Mouse (Mus musculus): ENCODE data around the gene Fut11.

The Fut11 gene

DNA sequence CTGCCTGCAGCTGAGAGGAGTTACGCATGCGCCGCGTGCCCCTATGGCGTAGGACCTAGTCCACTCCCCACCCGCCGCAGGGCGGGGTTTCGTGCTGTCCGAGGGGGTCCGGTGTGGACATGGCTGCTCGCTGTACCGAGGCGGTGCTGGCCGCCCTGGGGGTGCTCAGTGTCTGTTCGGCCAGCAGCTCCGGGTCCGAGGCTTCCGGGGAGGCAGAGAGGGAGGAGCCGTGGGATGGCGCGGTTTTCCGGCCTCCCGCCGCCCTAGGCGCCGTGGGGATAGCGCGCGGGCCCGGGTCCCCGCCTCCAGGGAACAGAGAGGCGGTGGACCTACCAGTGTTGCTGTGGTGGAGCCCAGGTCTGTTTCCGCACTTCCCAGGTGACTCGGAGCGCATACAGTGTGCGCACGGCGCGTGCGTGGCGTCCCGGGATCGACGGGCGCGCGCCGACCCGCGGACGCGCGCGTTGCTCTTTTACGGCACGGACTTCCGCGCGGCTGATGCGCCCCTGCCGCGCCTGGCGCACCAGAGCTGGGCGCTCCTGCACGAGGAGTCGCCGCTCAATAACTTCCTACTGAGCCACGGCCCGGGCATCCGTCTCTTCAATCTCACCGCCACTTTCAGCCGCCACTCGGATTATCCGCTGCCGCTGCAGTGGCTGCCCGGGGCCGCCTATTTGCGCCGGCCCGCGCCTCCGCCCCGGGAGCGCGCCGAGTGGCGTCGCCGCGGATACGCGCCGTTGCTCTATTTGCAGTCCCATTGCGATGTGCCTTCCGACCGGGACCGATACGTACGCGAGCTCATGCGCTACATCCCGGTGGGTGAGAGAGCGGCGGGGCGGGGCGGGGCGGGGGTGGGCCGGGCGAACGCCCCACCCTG is at the start of gene Fut11:
Gene Fut11, plus strand, starts transcription at position 85 of the 877 bp plus-strand sequence.
- DNase-seq (ENCODE audit: low spot score), result peak; percentile 58

DNA sequence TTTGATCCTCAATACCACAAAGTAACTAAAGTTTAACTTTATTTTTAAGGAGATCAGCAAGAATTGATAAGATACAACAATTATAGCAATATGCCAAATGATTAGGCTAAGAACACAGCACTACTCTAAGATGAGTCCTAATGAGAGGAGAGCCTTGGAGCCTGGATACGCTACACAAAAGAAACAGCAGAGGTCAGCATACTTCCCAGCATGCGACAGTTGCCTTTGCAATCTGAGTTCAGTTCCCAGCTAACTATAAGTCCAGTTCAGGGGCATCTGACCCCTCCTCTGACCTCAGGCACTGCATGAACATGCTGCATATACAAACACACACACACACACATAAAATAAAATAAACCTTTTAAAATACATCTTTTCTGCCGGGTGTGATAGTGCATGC is 49.2 kb upstream of the Fut11 start:
- DNase-seq (ENCODE audit: low spot score), result no peak

DNA sequence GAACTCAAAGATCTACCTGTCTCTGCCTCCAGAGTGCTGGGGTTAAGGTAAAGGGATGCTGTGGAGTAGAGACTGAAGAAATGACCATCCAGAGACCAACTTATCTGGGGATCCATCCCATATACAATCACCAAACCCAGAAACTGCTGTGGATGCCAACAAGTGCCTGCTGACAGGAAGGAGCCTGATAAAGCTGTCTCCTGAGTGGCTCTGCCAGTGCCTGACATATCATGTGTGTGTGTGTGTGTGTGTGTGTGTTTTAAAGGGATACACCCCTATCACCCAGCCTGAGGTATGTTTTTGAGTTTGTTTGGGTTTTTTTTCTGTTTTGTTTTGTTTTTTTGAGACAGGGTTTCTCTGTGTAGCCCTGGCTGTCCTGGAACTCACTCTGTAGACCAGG is 48.4 kb upstream of the Fut11 start:
- DNase-seq (ENCODE audit: low spot score), result no peak

DNA sequence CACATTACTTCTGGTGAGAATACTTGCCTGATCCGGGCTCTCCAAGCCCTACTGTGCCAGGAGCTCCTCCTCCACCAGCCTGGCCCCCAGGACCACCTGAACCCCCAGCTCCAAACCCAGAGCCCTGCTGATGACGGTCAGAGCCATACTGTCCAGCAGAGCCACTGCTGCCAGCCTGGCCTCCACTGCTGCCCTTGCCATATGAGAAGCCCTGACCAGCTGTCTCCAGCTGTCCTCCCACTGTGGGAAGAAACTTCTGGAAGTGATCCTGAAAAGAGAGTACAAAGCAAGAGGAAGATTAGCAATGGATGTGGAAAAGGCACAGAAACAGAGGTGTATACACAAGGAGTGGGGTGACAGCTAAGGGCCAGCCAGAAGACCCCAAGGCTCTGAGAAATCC is 43.8 kb upstream of the Fut11 start:
- no peak for DNase-seq (ENCODE audit: low spot score)

DNA sequence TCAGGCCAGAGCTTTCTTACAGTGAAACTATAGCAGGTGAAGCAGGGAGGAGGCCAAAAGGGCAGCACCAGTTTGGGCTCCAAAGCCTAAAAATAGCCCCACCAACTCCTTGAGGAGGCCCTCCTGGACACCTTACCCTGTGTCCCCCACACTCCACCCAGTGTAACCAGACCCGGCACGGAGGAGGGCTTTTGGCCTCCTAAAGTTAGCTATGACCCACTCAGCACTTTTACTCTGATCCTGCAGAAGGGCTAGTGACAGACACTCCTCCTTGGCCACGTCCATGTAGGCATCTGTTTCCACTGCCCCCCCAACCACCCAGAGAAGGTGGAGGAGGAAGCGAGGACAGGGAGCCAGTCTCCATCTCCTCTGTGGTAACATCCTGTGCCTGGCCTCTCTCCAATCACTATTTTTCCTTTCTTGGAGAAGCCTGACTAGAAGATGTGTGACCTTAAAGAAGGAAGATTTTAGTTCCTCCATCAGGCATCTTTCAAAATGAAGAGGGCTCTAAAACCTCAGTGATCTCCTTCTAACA is 43.0 kb upstream of the Fut11 start:
- no peak for DNase-seq (ENCODE audit: low spot score)

DNA sequence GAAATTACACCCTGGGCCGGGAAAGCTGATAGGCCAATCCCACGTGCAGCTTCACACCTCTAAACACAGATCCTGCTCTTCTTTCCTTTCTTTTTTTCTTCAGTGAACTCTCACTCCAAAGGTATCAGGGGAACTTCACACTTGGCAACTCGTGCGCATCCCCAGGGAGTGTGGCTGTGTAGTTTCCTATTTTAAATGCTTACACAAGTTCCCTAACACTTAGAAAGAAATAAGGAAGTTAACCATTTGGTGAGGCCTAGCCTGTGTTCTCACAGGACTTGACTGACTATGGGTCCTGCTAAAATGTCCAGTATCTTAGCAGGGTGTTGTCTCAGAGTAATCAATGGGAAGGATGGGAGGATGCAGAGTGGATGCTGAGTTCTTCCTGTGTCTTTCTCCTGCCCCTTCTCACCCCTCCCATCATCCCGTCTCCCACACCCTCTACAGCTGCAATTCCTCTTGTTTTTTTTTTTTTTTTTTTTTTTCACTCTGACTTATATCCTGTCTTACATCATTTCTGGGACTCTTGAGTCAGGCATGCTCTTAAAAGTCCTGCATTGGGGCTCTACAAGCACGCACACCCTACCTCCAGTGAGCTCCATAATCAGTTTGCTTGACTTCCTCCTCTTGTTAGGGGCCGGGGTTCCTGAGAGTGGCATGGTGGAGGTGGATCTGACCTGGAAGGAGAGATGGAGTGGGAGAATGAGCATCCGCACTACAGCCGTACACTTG is 39.9 kb upstream of the Fut11 start:
- no peak for DNase-seq (ENCODE audit: low spot score)

DNA sequence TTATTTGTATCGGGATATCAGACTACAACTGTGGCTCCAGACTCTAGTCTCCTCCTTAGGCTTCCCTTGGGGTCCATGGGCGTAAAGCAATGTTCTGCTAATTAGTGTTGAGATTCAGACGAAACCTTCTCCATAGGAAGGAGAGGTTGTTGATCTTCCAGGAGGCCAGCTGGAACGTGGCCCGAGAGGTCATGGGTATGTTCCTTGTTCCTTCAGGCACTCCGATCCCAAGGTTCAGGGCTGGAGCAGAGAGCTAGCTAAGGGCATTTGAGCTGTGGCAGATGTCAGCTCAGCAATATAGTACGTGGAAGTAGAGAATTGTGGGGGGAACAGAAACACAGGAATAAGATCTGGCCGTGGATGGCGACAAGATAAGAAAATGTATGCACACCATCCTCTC is 39.0 kb upstream of the Fut11 start:
- DNase-seq (ENCODE audit: low spot score), result no peak

DNA sequence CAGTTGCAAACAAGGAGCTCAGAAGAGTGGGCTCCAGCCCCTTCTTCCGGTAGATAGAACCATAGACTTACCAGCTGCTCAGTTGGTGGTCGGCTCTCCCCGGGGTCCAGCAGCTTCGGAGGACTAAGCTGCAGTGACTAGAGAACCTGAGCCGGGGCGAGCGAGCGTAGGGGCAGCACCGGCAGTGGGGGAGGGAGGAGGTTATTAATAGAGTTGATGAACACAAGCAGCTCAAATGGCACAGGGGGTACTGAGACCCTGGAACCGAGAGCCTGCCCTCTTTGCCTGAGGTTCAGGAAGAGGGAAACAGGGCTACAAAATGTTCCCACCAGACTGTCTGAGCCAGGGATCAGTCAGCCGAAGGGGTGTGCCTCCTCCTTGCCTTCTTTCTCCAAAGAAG is 38.4 kb upstream of the Fut11 start, which contains the start of gene Myoz1:
Gene Myoz1, minus strand, starts transcription at position 180 of the 400 bp plus-strand sequence.
- no peak for DNase-seq (ENCODE audit: low spot score)

DNA sequence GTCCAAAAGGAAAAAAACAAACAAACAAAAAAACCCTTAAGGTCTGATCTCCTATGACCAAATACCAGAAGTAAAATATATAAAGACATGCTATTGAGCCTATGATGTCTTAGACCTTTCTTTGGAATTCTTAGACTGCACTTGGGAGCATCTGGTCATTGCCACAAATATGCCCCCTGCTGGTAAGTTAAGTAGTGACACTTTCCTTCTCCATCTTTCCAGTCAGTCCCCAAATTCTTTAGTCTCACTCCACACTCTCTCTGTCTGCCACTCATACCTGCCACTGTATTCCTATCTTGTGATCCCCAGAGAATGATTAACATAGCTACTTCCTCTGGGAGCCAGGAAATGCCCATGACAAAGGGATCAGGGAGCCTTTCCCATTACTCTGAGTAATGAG is 36.4 kb upstream of the Fut11 start:
- no peak for DNase-seq (ENCODE audit: low spot score)

DNA sequence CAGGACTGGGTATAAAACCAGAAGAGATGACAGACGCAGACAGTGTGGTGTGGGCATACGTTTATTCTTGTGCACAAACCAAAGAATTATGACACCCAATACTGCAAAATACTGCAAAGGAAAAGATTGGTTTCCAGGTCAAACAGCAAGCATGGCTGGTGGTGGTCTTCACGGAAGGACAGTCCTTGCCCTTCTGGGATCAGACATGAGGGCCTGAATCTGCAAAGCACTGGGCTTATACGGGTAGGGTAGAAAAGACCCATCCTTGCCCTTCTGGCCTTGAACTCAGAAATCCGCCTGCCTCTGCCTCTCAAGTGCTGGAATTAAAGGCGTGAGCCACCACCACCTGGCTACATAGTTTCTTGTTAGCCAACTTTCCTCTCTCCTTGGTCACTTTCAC is 35.9 kb upstream of the Fut11 start:
- no peak for DNase-seq (ENCODE audit: low spot score)

DNA sequence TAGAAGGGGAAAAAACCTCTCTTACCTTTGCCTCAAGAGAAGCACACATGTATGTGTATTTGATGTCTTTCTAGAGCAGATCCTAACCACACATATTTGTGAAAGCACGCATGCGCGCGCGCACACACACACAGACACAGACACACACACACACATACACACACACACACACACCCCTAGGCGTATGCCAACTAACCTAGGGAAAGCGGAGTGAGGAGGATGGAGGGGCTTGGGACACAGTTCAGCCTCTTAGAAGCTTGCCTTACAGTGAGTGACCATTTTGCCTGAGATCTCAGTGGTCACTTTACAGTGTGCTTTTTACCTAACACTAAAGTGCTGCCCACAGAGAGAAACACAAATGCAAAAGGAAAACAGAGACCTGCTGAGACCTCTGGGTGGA is 35.1 kb upstream of the Fut11 start:
- DNase-seq (ENCODE audit: low spot score), result no peak

DNA sequence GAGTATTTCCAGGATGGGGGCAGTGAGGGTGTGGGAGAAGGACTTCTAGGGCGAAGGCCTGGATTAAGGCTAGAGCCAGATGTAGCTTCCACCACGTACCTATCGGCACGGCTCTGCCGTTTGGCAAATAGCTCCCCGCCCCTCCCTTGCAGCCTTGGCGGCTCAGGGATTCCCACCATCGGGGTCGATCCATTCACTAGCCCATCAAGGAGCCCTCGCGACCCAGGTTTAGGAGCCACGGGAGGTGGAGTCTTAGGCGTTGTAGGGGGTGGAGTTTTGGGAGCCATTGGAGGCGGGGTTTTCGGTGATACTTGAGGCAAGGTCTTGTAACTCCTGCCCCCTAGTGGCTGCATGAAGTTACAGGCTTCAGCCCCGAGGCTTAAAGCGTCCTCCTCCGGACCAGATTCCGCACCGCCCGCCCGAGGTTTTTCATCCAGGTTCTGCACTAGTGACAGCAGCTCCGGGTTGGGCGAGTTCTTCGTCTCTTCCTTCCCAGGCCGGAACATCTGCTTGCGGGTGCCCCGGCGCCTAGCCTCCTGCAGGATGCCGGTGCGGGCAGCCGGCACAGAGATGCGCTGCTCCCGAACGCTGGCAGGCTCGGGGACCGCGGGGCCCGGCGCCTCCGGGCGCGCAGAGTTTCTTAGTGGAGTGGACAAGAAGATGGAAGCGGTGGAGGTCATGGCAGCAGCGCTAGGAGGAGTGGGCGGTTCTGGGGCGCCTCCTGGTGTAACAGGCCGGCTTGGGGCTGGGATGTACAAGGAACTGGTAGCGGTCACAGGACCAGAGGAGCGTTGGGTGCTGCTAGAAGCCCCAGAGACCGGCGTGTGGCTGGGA is 33.7 kb upstream of the Fut11 start:
- DNase-seq (ENCODE audit: low spot score), result peak; percentile 96

DNA sequence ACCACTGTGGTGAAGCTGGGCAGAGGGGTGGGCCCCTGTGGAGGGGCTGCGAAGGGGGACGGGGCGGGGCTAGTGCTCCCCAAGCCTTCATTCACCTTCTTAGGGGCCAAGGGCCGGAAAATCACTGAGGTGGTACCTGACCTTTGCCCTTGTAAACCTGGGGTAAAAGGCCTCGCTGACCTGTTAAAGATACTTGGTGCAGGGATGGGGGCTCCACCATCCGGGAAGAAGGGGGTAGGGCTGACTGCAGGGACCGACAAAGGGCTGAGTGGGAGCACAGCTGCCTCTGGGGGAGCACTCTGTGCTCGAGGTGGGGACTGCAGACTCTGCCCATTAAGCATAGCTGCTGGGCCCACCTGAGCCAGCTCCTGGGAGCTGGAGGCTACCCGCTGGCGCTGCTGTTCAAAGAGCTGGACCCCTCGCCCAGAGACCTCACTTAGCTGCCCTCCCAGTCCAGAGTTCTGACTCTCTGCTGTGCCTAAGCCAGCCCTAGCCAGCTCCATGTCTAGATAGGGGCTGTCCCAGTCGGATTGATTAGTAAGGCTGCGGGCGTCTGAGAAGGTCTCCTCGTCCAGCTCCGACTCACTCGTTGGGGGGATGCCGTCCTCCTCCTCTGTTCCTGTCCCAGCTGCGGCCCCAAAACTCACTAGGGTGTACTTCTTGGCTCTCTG is 33.0 kb upstream of the Fut11 start:
- DNase-seq (ENCODE audit: low spot score), result no peak

DNA sequence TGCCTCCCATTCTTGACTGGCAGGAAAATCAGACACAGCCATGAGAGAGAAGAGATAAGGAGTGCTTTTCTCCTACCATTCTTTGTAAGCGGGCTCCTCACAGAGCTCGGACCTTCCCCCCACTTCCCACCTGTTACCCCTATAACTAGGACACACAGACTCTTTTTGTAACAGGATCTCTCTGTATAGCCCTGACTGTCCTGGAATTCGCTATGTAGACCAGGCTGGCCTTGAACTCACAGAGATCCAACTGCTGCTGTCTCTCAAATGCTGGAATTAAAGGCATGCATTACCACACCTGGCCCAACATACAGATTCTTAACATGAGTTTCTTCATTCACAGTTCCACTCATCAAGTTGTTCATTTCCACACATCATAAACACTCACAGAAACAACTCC is 32.0 kb upstream of the Fut11 start:
- DNase-seq (ENCODE audit: low spot score), result no peak

DNA sequence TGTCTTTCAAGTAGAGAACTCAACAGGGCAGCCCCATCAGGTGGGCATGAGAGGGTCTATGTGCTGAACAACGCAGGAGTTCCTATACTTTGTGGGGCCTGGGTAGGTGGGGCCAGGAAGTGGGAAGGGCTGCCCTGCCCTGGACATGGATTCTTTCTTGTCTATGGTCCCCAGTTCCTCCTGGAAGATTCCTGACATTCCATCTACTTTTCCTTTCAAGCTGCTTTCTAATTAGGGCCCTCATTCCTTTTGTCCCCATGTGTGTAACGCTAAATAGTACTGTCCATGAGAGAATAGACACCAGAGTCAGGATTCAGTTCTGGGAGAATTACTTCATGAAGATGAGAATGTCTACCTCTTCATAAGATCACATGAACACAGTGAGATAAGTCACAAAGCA is 31.2 kb upstream of the Fut11 start:
- no peak for DNase-seq (ENCODE audit: low spot score)

DNA sequence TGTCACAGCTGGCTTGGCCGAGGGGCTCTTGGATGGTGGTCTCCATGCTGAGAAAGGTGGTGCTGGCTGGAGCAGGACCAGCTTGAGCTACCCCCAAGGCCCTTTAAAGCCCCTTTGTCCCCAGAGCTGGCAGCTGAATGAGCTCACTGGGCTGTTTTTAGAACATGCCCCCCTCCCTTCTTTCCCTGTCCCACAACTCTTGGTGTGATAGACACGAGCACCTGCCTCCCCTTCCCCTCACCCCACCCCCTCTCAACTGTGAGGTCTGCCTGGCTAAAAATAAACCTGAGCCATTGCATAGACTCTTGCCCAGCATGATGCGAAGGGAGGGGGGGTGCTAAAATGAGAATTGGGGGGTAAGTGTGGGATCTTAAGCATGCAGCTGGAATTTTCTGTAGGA is 30.3 kb upstream of the Fut11 start:
- DNase-seq (ENCODE audit: low spot score), result no peak

DNA sequence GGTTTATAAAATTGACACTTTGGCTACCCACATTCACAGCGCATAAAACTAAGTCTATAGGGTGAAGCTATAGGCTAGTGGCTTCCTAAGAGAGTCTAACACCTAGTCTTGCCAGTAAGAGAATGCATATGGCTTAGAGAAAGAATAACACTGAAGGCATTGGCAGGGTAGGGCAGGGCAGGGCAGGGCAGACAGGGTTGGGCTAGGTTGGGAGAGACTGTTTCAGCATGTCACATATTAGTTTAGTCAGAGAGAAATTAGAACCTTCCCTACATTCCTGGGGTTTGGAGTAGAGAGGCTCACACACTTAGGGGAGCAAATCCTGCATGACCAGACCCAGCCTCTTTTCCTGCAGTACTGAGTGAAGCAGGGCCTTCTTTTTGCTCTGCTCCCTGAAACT is 27.3 kb upstream of the Fut11 start:
- DNase-seq (ENCODE audit: low spot score), result no peak

DNA sequence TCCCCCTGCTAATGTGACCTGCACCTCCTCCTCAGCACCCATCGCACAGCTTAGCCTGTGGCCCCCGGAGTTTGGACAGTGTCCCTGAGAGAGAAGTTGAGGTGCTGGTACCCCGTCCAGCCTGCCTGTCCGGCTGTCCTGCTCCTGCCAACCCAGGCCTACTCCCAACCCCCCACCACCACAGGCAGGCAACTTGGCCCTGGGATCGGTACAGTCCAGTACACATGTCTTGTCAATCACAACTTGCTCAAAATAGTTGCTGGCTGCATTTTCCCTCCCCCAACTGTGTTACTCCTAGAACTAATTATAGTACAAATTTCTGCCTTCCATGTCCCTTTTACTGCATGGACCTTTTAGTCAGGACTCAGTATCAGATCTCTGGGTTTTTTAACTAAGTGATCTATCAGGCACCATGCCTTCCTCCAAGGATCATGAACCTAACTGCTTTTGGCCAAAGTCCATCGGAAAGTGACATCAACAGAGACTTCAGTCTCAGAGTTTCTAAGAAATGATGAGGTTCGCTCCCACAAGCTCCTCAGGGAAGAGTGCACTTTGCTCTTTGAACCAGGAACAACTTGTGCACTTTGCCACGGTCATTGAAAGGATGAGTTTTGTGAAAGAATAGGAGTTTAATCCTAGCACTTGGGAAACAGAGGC is 26.5 kb upstream of the Fut11 start, which contains the start of gene Synpo2l:
Gene Synpo2l, minus strand, starts transcription at position 201 of the 657 bp plus-strand sequence.
- no peak for DNase-seq (ENCODE audit: low spot score)

DNA sequence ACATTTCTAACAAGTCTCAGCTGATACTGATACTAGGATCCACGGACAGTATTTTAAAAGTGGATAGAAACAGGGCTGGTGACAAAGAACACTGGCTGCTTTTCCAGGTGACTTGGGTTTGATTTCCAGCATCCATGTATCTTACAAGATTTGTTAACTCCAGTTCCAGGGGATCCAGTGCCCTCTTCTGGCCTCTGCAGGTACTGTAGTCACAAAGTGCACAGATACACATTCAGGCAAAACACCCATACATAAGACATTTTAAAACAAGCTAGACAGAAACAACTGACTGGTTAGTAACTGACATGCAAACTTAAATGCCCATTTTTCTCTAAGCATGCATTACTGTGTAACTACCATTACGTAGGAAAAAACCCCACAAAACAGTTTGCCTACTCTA is 21.8 kb upstream of the Fut11 start:
- no peak for DNase-seq (ENCODE audit: low spot score)

DNA sequence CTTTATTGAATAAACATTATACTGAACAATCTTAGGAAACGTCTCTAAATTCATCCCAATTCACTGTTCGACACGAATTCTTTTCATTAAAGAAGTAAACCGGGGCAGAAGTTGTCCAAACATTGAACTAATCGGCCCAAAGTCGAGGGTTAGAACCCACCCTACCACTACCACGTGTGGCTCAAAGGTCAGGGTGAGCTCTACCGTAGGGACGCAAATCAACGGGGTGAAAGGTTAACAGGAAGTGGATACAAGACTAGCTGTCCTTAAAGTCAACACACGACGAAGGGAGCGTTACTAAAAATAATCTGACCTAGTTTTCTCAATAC is 21.1 kb upstream of the Fut11 start:
- peak; percentile 53 for DNase-seq (ENCODE audit: low spot score)
